Mouse (Mus musculus) stomach, postnatal 0 days (tissue): ENCODE results near the gene Phactr1. TPM values are rescaled to one million over a fixed set of nuclear protein-coding genes. Genes with fewer than 3 reads are reported as not detected.

Experiments used
- ATAC-seq: fragments of 200-750 bp; cut with Nextera tagmentation; 2 replicates; pipeline ENCODE4 v1.8.0; 2017; ENCODE audit not compliant: low FRiP score, low TSS enrichment
- DNase-seq: peaks from one replicate; pipeline ENCODE4 v3.0.0-alpha.2; 2016; ENCODE audit warnings: low spot score
- H3K27ac ChIP-seq: fragments of 300-500 bp; sonication (generic); replicated peaks from 2 replicates; pipeline ENCODE4 v1.5.1; 2014; ENCODE audit warnings: mild to moderate bottlenecking, control low read depth
- H3K27me3 ChIP-seq: fragments of 300-500 bp; sonication (generic); 2 replicates; pipeline ENCODE4 v1.6.1; 2014; ENCODE audit warnings: low read length; ENCODE audit not compliant: control insufficient read depth, insufficient read depth
- H3K36me3 ChIP-seq: fragments of 300-500 bp; sonication (generic); 2 replicates; pipeline ENCODE4 v1.6.1; 2014; ENCODE audit warnings: low read length, mixed read lengths; ENCODE audit not compliant: control insufficient read depth, insufficient read depth
- H3K4me1 ChIP-seq: fragments of 300-500 bp; sonication (generic); replicated peaks from 2 replicates; pipeline ENCODE4 v1.6.1; 2014; ENCODE audit warnings: antibody characterized with exemption; ENCODE audit not compliant: control insufficient read depth, insufficient read depth
- H3K4me2 ChIP-seq: fragments of 300-500 bp; sonication (generic); replicated peaks from 2 replicates; pipeline ENCODE4 v1.6.1; 2014; ENCODE audit warnings: low read depth, mild to moderate bottlenecking, control low read depth, moderate library complexity
- H3K4me3 ChIP-seq: fragments of 300-500 bp; sonication (generic); 2 replicates; pipeline ENCODE4 v1.5.1; 2014; ENCODE audit warnings: low read depth, low read length, control low read depth
- H3K9ac ChIP-seq: fragments of 300-500 bp; sonication (generic); 2 replicates; pipeline ENCODE4 v1.6.1; 2014; ENCODE audit warnings: mild to moderate bottlenecking, low read length, control low read depth, mixed read lengths
- H3K9me3 ChIP-seq: fragments of 300-500 bp; sonication (generic); 2 replicates; pipeline ENCODE4 v1.6.1; 2016; ENCODE audit warnings: low read length; ENCODE audit not compliant: control insufficient read depth
- CTCF ChIP-seq: IDR thresholded peaks from 2 replicates; pipeline ENCODE4 v1.5.1; 2016; ENCODE audit warnings: antibody characterized with exemption, low read depth, mild to moderate bottlenecking, moderate library complexity
- EP300 ChIP-seq: optimal IDR thresholded peaks from 2 replicates; pipeline ENCODE3; 2016; ENCODE audit warnings: antibody characterized with exemption
- WGBS: fragments of 180-500 bp; shearing (Covaris S2); extraction: QIAGEN DNeasy Blood & Tissue Kit; methylation state at CpG from one replicate; pipeline ENCODE4 v1.1.7; 2014; 5-methylcytosine and 5-hydroxymethylcytosine counted together
- polyA plus RNA-seq: library from polyadenylated mRNA; unstranded; fragments of >200 nt; fragmentation: Nextera tagmentation; extraction: Ambion mirVana; gene quantifications from 2 replicates; pipeline ENCODE4 v1.2.1, GENCODE M21; 2015

Phactr1 gene
- polyA plus RNA-seq, 1 experiment from 2014 or later, result 5.6 TPM

GRCm38 (mm10) chr13:42884033-42884724, 203.8 kb downstream of the Phactr1 start:
- no peaks in the 10 kb centered on the region for H3K27me3 ChIP-seq
- no peaks in the 10 kb centered on the region for H3K9me3 ChIP-seq
- no peak overlapping the region for H3K4me3 ChIP-seq
- peak; percentile 23; the same call in 1 of the 2 replicates for TF ChIP-seq CTCF
- TF ChIP-seq EP300, result no peak
- ATAC-seq, result no peak
- no peaks in the 10 kb centered on the region for H3K36me3 ChIP-seq
- no peak overlapping the region for H3K27ac ChIP-seq
- DNase-seq, result no peak
- H3K9ac ChIP-seq, result no peak overlapping the region
- 36% methylated on average over 14 of the region's 14 CpGs for WGBS
- H3K4me1 ChIP-seq, result no peaks in the 10 kb centered on the region
- H3K4me2 ChIP-seq, result peak overlapping the region; percentile 20; the same call in 1 of the 2 replicates

GRCm38 (mm10) chr13:42884725-42885115, 204.3 kb downstream of the Phactr1 start:
- Histone ChIP-seq H3K4me2 (no peak overlapping the region), H3K27me3 (no peaks in the 10 kb centered on the region), H3K9me3 (no peaks in the 10 kb centered on the region), H3K4me3 (no peak overlapping the region), H3K27ac (no peak overlapping the region), H3K36me3 (no peaks in the 10 kb centered on the region), H3K4me1 (no peaks in the 10 kb centered on the region), H3K9ac (no peak overlapping the region)
- no peak for ATAC-seq
- 23% methylated on average over 1 of the region's 1 CpGs for WGBS
- TF ChIP-seq EP300 (no peak), CTCF (no peak)
- DNase-seq, result no peak

- Histone ChIP-seq H3K4me1 (no peaks in the 10 kb centered on the region), H3K36me3 (no peaks in the 10 kb centered on the region), H3K9me3 (no peaks in the 10 kb centered on the region), H3K27me3 (no peaks in the 10 kb centered on the region), H3K4me2 (no peak overlapping the region), H3K9ac (no peak overlapping the region), H3K4me3 (no peak overlapping the region), H3K27ac (no peak overlapping the region)
- DNase-seq (no peak), ATAC-seq (no peak)
- no peak for TF ChIP-seq CTCF
- no peak for TF ChIP-seq EP300
- WGBS, result 88% methylated on average over 5 of the region's 5 CpGs
Measured at GRCm38 (mm10) chr13:42887701-42888100, 207.3 kb downstream of the Phactr1 start.

GRCm38 (mm10) chr13:42889516-42890474, 209.4 kb downstream of the Phactr1 start:
- TF ChIP-seq EP300, result no peak
- TF ChIP-seq CTCF, result no peak
- H3K36me3 ChIP-seq, result no peaks in the 10 kb centered on the region
- no peak overlapping the region for H3K27ac ChIP-seq
- no peak overlapping the region for H3K4me2 ChIP-seq
- no peaks in the 10 kb centered on the region for H3K9me3 ChIP-seq
- no peak for DNase-seq
- H3K9ac ChIP-seq, result no peak overlapping the region
- no peaks in the 10 kb centered on the region for H3K4me1 ChIP-seq
- ATAC-seq, result no peak
- WGBS, result 58% methylated on average over 12 of the region's 12 CpGs
- H3K27me3 ChIP-seq, result no peaks in the 10 kb centered on the region
- H3K4me3 ChIP-seq, result no peak overlapping the region

- ATAC-seq, result no peak
- no peak for DNase-seq
- no peak overlapping the region for H3K9ac ChIP-seq
- H3K9me3 ChIP-seq, result no peaks in the 10 kb centered on the region
- H3K4me1 ChIP-seq, result no peaks in the 10 kb centered on the region
- 62% methylated on average over 5 of the region's 5 CpGs for WGBS
- H3K27me3 ChIP-seq, result no peaks in the 10 kb centered on the region
- H3K4me2 ChIP-seq, result no peak overlapping the region
- H3K4me3 ChIP-seq, result no peak overlapping the region
- no peaks in the 10 kb centered on the region for H3K36me3 ChIP-seq
- no peak for TF ChIP-seq CTCF
- no peak for TF ChIP-seq EP300
- no peak overlapping the region for H3K27ac ChIP-seq
Measured at GRCm38 (mm10) chr13:42890651-42891050, 210.2 kb downstream of the Phactr1 start.

- ATAC-seq, result no peak
- 95% methylated on average over 10 of the region's 10 CpGs for WGBS
- no peak overlapping the region for H3K4me3 ChIP-seq
- H3K4me2 ChIP-seq, result no peak overlapping the region
- H3K36me3 ChIP-seq, result no peaks in the 10 kb centered on the region
- no peak overlapping the region for H3K27ac ChIP-seq
- no peak overlapping the region for H3K9ac ChIP-seq
- TF ChIP-seq CTCF, result no peak
- no peak for TF ChIP-seq EP300
- no peaks in the 10 kb centered on the region for H3K9me3 ChIP-seq
- H3K27me3 ChIP-seq, result no peaks in the 10 kb centered on the region
- no peaks in the 10 kb centered on the region for H3K4me1 ChIP-seq
- no peak for DNase-seq
Measured at GRCm38 (mm10) chr13:42894016-42894415, 213.6 kb downstream of the Phactr1 start.
